Mouse (Mus musculus): Measurements from ENCODE around the gene Gfpt2.
"Not testable (repeated sequence)": the region's sequence is repeated elsewhere in the genome, so short reads cannot be mapped to it uniquely, and the experiment has no call there.

Gene Gfpt2

GRCm38 (mm10) chr11:49793131-49793530 is 847 bp upstream of the Gfpt2 start:
- DNase-seq (ENCODE audit: low spot score in 2 of 2), result no peak

GRCm38 (mm10) chr11:49794342-49795144 is 565 bp downstream of the Gfpt2 start:
- peak in 1 of 2 experiments; percentile 14 for DNase-seq (ENCODE audit: low spot score in 2 of 2)

- DNase-seq (ENCODE audit: low spot score in 2 of 2), result no peak
Observed at GRCm38 (mm10) chr11:49798931-49799330, 5.0 kb downstream of the Gfpt2 start.

DNA sequence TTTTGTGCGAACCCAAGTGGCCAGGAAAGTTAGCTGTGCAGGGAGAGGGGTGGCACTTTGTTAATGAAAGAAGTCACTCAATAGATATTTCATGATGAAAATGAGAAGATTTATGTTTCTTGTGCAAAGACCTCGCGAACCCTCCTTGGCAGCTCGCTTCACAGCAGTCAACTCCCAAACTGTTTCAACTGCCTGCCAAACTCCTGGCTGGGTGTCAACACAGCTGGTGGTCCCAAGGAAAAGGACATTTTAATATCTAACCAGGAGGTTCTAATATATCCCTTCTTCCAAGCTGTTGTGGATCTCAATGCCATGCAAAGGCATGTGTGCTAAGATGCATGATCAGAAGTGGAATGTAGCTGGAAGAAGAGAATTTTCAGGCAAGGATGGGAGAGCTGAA is 7.5 kb downstream of the Gfpt2 start:
- no peak for DNase-seq (ENCODE audit: low spot score in 2 of 2)

DNA sequence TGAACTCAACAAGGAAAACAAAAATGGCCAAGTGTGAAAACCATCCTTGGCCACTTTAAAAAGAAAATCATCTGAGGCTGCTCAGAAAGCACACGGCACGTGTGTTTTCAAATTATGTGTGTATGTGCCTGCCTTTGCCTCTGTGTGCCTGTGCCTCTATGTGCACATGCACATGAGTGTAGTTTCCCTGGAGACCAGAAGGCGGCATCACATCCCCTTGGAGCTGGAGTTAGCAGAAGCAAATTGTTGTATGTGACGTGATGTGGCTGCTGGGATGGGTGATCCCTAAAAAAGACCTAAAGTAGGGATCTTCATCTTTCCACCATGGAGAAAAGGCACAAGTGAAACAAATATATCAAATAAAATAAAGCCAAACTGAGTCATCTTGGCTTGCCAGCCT is 9.8 kb downstream of the Gfpt2 start:
- no peak for DNase-seq (ENCODE audit: low spot score in 2 of 2)

DNA sequence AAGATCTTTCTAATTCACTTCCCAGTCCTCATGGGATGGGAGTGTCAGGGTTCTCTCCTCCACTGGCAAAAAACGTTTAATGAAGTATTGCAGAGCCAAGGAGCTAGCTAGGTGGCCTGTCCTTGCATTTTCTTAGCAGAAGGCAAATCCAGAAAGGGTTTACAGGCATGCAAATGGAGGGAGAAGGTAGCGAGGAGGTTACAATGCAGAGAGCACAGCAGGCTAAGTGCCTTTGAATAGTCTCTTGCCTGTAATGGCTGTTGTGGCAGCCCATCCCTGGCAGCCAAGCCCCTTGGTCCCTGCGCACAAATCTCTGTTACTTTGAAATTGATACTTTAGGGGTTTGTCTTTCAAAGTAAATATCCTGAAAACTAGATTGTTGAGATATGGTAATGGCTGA is 12.2 kb downstream of the Gfpt2 start:
- DNase-seq (ENCODE audit: low spot score in 2 of 2), result no peak

DNA sequence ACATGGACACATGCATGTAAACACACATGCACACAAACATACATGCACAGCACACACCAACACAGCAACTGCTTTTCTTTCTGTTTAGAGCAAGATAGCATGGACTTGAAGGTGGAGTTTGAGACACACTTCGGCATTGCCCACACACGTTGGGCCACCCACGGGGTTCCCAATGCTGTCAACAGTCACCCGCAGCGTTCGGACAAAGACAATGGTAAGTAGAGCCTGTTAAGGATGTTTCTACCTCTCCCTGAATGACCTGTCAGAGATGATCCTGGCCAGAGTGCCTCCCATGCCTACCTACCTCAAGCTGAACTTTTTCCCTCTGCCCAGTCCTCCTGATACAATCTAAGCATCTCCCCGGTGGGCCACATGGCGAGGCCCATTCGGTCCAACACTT is 15.0 kb downstream of the Gfpt2 start:
- DNase-seq (ENCODE audit: low spot score in 2 of 2), result no peak

GRCm38 (mm10) chr11:49810696-49811095 is 16.7 kb downstream of the Gfpt2 start:
- not testable (repeated sequence) for DNase-seq (ENCODE audit: low spot score in 2 of 2)

DNA sequence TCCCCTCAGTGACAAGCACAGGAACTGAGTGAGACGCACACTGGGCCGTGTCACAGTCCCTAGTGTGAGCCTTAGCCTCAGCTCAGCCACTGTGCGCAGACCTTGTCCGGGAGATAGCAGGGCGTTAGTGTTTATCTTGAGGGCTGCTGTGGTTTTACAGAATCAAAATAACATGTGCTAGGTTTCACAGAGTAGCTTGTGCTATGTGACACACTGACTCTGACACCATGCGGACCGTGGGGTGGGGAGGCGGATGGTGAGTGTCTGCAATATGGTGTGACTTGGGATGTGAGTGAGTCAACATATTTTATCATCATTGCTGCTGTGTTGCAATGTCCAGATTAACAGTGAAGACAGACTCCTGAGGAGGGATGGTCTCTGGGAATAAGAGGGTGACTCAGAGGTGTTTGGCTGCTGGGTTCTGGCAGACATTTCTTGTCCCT is 17.1 kb downstream of the Gfpt2 start:
- DNase-seq (ENCODE audit: low spot score in 2 of 2), result no peak

GRCm38 (mm10) chr11:49811879-49812278 is 17.9 kb downstream of the Gfpt2 start:
- DNase-seq (ENCODE audit: low spot score in 2 of 2), result no peak

DNA sequence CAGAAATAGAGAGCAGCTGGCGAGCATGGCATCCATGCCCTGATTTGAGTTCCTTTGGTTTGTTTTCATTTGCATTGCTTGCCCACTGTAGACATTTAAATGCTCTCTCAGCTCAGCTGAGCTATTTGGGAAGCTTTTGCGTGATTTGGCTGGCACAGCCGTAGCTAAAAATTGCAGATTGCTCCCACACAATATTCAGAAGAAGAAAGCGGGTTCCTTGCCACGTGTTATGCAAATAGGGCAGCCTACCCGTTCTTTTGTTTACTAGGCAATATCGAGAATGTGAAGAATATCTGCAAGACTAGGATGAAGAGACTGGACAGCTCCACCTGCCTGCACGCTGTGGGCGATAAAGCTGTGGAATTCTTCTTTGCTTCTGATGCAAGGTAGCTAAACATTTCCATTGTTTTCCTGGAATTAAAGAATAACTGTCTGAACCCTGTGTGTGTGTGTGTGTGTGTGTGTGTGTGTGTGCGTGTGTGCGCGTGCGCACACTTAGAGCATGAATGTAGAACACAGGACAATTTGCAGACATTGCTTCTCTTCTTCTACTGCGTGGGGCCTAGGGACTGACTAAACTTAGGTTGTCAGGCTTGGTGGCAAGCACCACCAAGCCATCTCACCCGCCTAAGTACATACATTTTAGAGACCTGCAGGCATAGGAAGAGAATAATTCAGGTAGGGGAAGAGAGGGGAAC is 25.0 kb downstream of the Gfpt2 start:
- DNase-seq (ENCODE audit: low spot score in 2 of 2), result peak; percentile 67 to 80

DNA sequence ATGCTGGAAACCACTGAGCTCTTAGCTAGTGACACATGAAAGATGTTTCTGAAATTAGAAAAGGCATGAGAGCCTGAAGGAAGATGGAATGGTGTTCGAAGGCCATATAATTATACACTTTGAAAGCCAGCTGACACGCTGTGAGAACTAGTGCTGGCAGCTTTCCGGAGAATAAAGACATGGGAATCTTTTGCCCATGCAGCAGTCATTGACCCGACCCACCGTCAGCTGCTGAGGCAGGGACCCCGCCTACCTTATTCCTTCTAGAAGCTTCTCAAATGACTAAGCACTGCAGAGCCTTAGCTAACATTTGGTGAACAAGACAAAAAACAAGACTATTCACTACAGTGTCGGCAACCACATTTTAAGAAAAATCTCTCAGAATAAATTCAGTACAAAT is 25.7 kb downstream of the Gfpt2 start:
- DNase-seq (ENCODE audit: low spot score in 2 of 2), result peak in 1 of 2 experiments; percentile 24

DNA sequence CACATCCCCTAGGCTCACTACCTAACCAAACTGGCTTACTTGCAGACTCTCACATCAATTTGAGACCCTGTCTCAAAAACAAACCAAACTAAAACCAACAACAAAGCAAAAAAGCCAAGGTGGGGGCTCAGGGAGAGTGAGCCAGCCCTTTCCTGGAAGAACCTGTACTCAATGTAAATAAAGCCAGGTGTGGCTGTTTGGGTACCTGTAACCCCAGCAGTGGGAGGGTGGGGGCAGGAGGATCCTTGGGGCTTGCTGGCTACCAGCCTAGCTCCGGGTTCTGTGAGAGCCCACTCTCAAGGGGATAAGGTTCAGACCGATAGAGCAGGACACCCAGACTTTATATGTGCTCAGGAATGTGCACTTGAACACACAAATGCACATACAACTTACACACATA is 26.9 kb downstream of the Gfpt2 start:
- DNase-seq (ENCODE audit: low spot score in 2 of 2), result no peak

- no peak for DNase-seq (ENCODE audit: low spot score in 2 of 2)
Observed at GRCm38 (mm10) chr11:49821546-49821945, 27.6 kb downstream of the Gfpt2 start.

- DNase-seq (ENCODE audit: low spot score in 2 of 2), result no peak
Observed at GRCm38 (mm10) chr11:49822337-49822736, 28.4 kb downstream of the Gfpt2 start.

DNA sequence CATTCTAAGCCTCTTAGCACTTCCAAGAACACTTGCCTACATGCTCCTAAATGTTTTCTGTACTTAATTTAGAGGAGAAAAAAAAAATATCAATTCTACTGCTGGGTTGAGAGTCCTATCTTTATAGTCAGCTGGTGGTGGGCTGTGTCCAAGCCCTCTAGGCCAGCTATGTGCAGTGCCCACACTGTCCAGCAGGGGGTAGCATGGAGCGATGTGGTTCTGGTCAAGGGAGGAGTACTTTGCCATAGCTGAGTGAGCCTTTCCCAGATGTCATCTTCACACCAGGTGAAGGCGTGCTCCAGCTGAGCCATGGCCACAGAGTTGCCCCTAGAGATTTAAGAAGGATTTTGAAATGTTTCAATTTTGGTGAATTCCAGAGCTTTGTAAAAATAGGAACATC is 30.9 kb downstream of the Gfpt2 start:
- peak in 1 of 2 experiments; percentile 48 for DNase-seq (ENCODE audit: low spot score in 2 of 2)

- DNase-seq (ENCODE audit: low spot score in 2 of 2), result no peak
Observed at GRCm38 (mm10) chr11:49827243-49827642, 33.3 kb downstream of the Gfpt2 start.

DNA sequence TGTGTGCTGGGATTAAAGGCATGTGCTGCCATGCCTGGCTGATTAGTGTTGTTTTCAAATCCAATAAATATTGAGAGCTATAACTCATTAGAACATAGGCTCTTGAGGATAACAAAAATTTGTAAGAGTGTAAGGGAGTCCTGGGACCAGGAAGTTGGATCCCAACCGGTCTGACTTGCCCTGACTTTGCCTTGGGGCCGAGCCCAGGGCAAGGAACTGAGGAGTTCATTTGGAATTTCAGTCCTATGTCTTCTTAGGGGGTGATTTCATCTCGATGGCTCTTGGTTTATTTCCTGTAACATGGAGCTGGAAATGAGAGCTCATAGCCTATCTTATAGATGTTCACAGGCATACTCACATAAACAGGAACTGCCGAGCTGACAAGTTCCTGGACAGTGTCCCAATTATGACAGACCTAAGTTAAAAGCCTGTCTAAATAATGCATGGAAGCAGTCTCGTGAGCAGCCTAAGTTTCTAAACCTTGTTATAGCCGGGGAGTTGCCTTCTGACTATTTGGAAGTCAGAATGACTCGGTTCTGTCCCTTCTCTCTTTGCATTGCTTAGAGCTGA is 35.3 kb downstream of the Gfpt2 start:
- DNase-seq (ENCODE audit: low spot score in 2 of 2), result no peak

GRCm38 (mm10) chr11:49831980-49832379 is 38.0 kb downstream of the Gfpt2 start:
- DNase-seq (ENCODE audit: low spot score in 2 of 2), result peak in 1 of 2 experiments; percentile 20

DNA sequence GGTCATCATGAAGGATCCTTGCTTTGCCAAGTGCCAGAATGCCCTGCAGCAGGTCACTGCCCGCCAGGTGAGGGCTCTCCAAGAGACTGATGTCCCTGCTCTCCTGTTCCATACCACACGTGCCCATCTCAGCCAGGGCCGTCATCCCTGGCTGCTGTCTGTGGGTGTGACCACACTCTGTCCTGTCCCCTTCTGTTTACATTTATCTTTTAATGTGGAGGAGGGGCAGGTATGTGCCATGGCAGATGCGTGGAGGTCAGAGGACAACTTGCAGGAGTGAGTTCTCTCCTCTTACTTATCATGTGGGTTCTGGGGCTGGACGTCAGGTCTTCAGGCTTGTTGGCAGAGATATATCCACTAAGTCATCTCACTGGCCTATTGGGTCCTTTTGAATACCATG is 39.0 kb downstream of the Gfpt2 start:
- no peak for DNase-seq (ENCODE audit: low spot score in 2 of 2)

DNA sequence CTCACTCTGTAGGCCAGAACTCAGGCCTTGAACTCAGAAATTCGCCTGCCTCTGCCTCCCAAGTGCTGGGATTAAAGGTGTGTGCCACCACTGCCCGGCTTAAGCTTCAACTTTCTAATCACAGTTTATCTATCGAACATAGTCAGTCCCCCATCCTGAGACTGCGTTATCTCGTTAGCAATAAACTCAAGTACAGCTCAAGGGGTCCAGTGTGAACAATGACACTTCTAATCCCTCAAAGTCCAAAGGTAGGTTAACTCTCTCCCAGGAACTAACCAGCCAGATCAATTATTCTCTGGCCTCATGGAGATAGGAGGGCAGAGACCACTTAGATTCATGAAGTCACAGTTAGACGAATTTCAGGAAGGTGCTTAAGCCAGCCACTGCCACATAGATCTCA is 40.3 kb downstream of the Gfpt2 start:
- no peak for DNase-seq (ENCODE audit: low spot score in 2 of 2)

DNA sequence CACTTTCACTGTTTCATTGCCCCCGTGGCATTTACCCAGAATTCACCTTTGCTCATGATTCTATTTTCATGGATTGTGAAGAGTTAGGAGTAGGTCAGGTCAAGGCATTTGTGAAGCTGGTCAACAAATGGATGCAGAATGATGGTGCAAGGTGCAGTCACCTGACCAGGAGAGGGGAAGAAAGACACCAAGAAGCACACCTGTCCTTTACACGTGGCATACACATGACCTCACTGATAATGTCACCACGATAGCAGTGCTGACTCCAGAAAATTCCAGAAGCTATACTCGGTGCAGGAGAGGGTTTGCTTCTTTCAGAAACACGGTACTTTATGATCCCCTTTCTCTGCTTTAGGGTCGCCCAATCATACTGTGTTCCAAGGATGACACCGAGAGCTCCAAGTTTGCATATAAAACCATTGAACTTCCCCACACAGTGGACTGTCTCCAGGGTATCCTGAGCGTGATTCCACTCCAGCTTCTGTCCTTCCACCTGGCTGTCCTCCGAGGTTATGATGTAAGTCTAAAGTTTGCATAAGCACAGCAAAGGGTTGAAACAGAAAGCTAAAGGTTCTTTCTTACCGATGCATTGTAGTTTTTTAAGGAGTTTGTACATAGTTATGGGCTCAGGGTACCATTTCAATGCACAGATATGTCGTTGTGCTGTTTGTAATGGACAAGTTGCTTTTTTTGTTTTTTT is 41.4 kb downstream of the Gfpt2 start:
- no peak for DNase-seq (ENCODE audit: low spot score in 2 of 2)

Measured in frontal cortex, postnatal 14 days (tissue).